8 mouse cellular contexts compared by ENCODE assay signal in genomic region chr12:74316989-74317759, GRCm38 (mm10). TPM values are rescaled to one million over a fixed set of nuclear protein-coding genes. Genes with fewer than 3 reads are reported as not detected.
DNase-seq lines count a peak whose midpoint lies in the region; ATAC-seq and TF ChIP-seq lines count a peak whose summit lies in the region.

No protein-coding gene starts in this region.

- TF ChIP-seq CTCF in stomach, postnatal 0 days (IDR thresholded peaks at IDR 0.05; ENCODE audit: low read depth) = peak; percentile 96

- H3K4me2 ChIP-seq in embryonic facial prominence, embryonic 11.5 days (ENCODE audit: low read depth, low read length) = peak overlapping the region; percentile 51
- peak overlapping the region; percentile 61 for H3K4me2 ChIP-seq in limb, embryonic 14.5 days (replicated peaks; ENCODE audit: low read depth, low read length, severe bottlenecking)
- H3K4me2 ChIP-seq in midbrain, embryonic 15.5 days = peak overlapping the region; percentile 59
- H3K4me2 ChIP-seq in stomach, postnatal 0 days (replicated peaks; ENCODE audit: low read depth) = peak overlapping the region; percentile 59

- peak; percentile 51 to 54 for DNase-seq in urinary bladder, adult 18-20 months (ENCODE audit: low spot score in 2 of 2)
- DNase-seq in urinary bladder, postnatal 10 days (ENCODE audit: low spot score) = no peak
- DNase-seq in embryonic facial prominence, embryonic 11.5 days (ENCODE audit: low spot score) = peak; percentile 91
- peak; percentile 45 to 58 for DNase-seq in heart, adult 9 months (ENCODE audit: low spot score in 2 of 2)
- DNase-seq in kidney, adult 9 months = peak; percentile 69
- peak; percentile 85 for DNase-seq in limb, embryonic 14.5 days (ENCODE audit: low spot score)
- peak; percentile 85 for DNase-seq in stomach, postnatal 0 days (ENCODE audit: low spot score)

- H3K27me3 ChIP-seq in embryonic facial prominence, embryonic 11.5 days (ENCODE audit: control insufficient read depth, insufficient read depth, low read length) = no peaks in the 10 kb centered on the region
- H3K27me3 ChIP-seq in limb, embryonic 14.5 days (ENCODE audit: control insufficient read depth, insufficient read depth, low read length) = no peaks in the 10 kb centered on the region
- H3K27me3 ChIP-seq in midbrain, embryonic 15.5 days (replicated peaks) = no peaks in the 10 kb centered on the region
- no peaks in the 10 kb centered on the region for H3K27me3 ChIP-seq in stomach, postnatal 0 days (ENCODE audit: control insufficient read depth, insufficient read depth, low read length)

- H3K27ac ChIP-seq in embryonic facial prominence, embryonic 11.5 days (replicated peaks; ENCODE audit: low read depth, low read length) = no peak overlapping the region
- 0 out of 2 replicates have a peak overlapping the region, but pooled peaks have one; percentile 19 for H3K27ac ChIP-seq in limb, embryonic 14.5 days (replicated peaks; ENCODE audit: low read depth, low read length)
- H3K27ac ChIP-seq in midbrain, embryonic 15.5 days = peak overlapping the region; percentile 92
- H3K27ac ChIP-seq in stomach, postnatal 0 days (replicated peaks) = 0 out of 2 replicates have a peak overlapping the region, but pooled peaks have one; percentile 30

- WGBS in embryonic facial prominence, embryonic 11.5 days = 14% methylated on average over 15 of the region's 15 CpGs
- 14% methylated on average over 15 of the region's 15 CpGs for WGBS in limb, embryonic 14.5 days
- WGBS in midbrain, embryonic 15.5 days = 17% methylated on average over 15 of the region's 15 CpGs
- WGBS in stomach, postnatal 0 days = 10% methylated on average over 15 of the region's 15 CpGs

- TF ChIP-seq EP300 in stomach, postnatal 0 days (optimal IDR thresholded peaks at IDR 0.05) = no peak

- no peaks in the 10 kb centered on the region for H3K9me3 ChIP-seq in embryonic facial prominence, embryonic 11.5 days (replicated peaks; ENCODE audit: control insufficient read depth, low read length)
- H3K9me3 ChIP-seq in limb, embryonic 14.5 days (ENCODE audit: control insufficient read depth, low read length) = no peaks in the 10 kb centered on the region
- H3K9me3 ChIP-seq in midbrain, embryonic 15.5 days = no peaks in the 10 kb centered on the region
- no peaks in the 10 kb centered on the region for H3K9me3 ChIP-seq in stomach, postnatal 0 days (ENCODE audit: control insufficient read depth, low read length)

- H3K4me1 ChIP-seq in embryonic facial prominence, embryonic 11.5 days (ENCODE audit: control insufficient read depth, insufficient read depth, low read length) = no peaks in the 10 kb centered on the region
- no peaks in the 10 kb centered on the region for H3K4me1 ChIP-seq in limb, embryonic 14.5 days (ENCODE audit: control insufficient read depth, insufficient read depth, low read length)
- peaks cover 5% of the 10 kb centered on the region; the same call in 1 of the 2 replicates for H3K4me1 ChIP-seq in midbrain, embryonic 15.5 days
- H3K4me1 ChIP-seq in stomach, postnatal 0 days (replicated peaks; ENCODE audit: control insufficient read depth, insufficient read depth) = no peaks in the 10 kb centered on the region

- no peaks in the 10 kb centered on the region for H3K36me3 ChIP-seq in embryonic facial prominence, embryonic 11.5 days (replicated peaks; ENCODE audit: control insufficient read depth, insufficient read depth, low read depth, low read length)
- H3K36me3 ChIP-seq in limb, embryonic 14.5 days (ENCODE audit: control insufficient read depth, insufficient read depth, low read length) = no peaks in the 10 kb centered on the region
- H3K36me3 ChIP-seq in midbrain, embryonic 15.5 days (replicated peaks) = no peaks in the 10 kb centered on the region
- H3K36me3 ChIP-seq in stomach, postnatal 0 days (ENCODE audit: control insufficient read depth, insufficient read depth, low read length) = no peaks in the 10 kb centered on the region

- ATAC-seq in embryonic facial prominence, embryonic 11.5 days (replicated peaks; ENCODE audit: insufficient number of reproducible peaks, low FRiP score, low TSS enrichment, low read depth) = peak; percentile 52
- ATAC-seq in limb, embryonic 14.5 days (ENCODE audit: low FRiP score, low read depth) = peak; percentile 89
- peak; percentile 89 for ATAC-seq in midbrain, embryonic 15.5 days (replicated peaks)
- ATAC-seq in stomach, postnatal 0 days (ENCODE audit: low FRiP score, low TSS enrichment) = peak; percentile 86

- TF ChIP-seq POLR2A in limb, embryonic 14.5 days (IDR thresholded peaks at IDR 0.05; ENCODE audit: borderline replicate concordance, extremely low read depth, insufficient read depth, insufficient read length) = peak; percentile 61; the same call in 1 of the 2 replicates

- H3K4me3 ChIP-seq in embryonic facial prominence, embryonic 11.5 days (ENCODE audit: low read depth, low read length) = peak overlapping the region; percentile 41
- H3K4me3 ChIP-seq in limb, embryonic 14.5 days (replicated peaks; ENCODE audit: low read length) = peak overlapping the region; percentile 51
- H3K4me3 ChIP-seq in midbrain, embryonic 15.5 days = peak overlapping the region; percentile 51
- peak overlapping the region; percentile 49 for H3K4me3 ChIP-seq in stomach, postnatal 0 days (ENCODE audit: low read depth, low read length)

- H3K9ac ChIP-seq in embryonic facial prominence, embryonic 11.5 days (replicated peaks; ENCODE audit: low read length) = peak overlapping the region; percentile 61
- H3K9ac ChIP-seq in limb, embryonic 14.5 days (ENCODE audit: low read depth, low read length, severe bottlenecking) = peak overlapping the region; percentile 59
- H3K9ac ChIP-seq in midbrain, embryonic 15.5 days = peak overlapping the region; percentile 61
- peak overlapping the region; percentile 59 for H3K9ac ChIP-seq in stomach, postnatal 0 days (ENCODE audit: low read length)

RNA-seq across cellular contexts. Expression of gene Gm11042, which starts 1.0 kb away (rescaled TPM):
- polyA plus RNA-seq in embryonic facial prominence, embryonic 11.5 days (2014; fragmentation: Nextera tagmentation; extraction: Ambion mirVana) = not detected in 2 replicates
- not detected in 2 replicates for polyA plus RNA-seq in limb, embryonic 14.5 days (2012; rRNA removed)
- not detected in 2 replicates for polyA plus RNA-seq in limb, embryonic 14.5 days (2014; fragmentation: Nextera tagmentation; extraction: Ambion mirVana)
- not detected in 2 replicates for polyA plus RNA-seq in midbrain, embryonic 15.5 days (2015; fragmentation: Nextera tagmentation; extraction: Ambion mirVana)
- not detected in 2 replicates for polyA plus RNA-seq in stomach, postnatal 0 days (2015; fragmentation: Nextera tagmentation; extraction: Ambion mirVana)
